Mouse (Mus musculus): ENCODE measurements around the gene Atp6v1g2.

The Atp6v1g2 gene

GRCm38 (mm10) chr17:35257824-35258491, 24.5 kb downstream of the Atp6v1g2 start:
- peak; percentile 97 for DNase-seq

GRCm38 (mm10) chr17:35258492-35259478, 25.3 kb downstream of the Atp6v1g2 start:
- DNase-seq, result peak; percentile 68

- no peak for DNase-seq
Measured at GRCm38 (mm10) chr17:35259621-35260020, 26.2 kb downstream of the Atp6v1g2 start.

GRCm38 (mm10) chr17:35261651-35262050, 28.2 kb downstream of the Atp6v1g2 start:
- DNase-seq, result no peak

- peak; percentile 100 for DNase-seq
Measured at GRCm38 (mm10) chr17:35262664-35263522, 29.4 kb downstream of the Atp6v1g2 start, which contains the start of gene H2-D1. TSS of gene H2-D1 (plus strand) at chr17:35262730.

- no peak for DNase-seq
Measured at GRCm38 (mm10) chr17:35263523-35263883, 30.0 kb downstream of the Atp6v1g2 start.

- DNase-seq, result no peak
Measured at GRCm38 (mm10) chr17:35267399-35268086, 34.1 kb downstream of the Atp6v1g2 start.

GRCm38 (mm10) chr17:35269653-35270347, 36.3 kb downstream of the Atp6v1g2 start:
- DNase-seq, result peak; percentile 58

- DNase-seq, result no peak
Measured at GRCm38 (mm10) chr17:35272249-35272648, 38.8 kb downstream of the Atp6v1g2 start.

- peak; percentile 95 for DNase-seq
Measured at GRCm38 (mm10) chr17:35274770-35275169, 41.3 kb downstream of the Atp6v1g2 start.

- DNase-seq, result no peak
Measured at GRCm38 (mm10) chr17:35276304-35276864, 42.9 kb downstream of the Atp6v1g2 start.

GRCm38 (mm10) chr17:35278049-35278448, 44.6 kb downstream of the Atp6v1g2 start:
- no peak for DNase-seq

GRCm38 (mm10) chr17:35278957-35279688, 45.7 kb downstream of the Atp6v1g2 start:
- DNase-seq, result no peak

GRCm38 (mm10) chr17:35280276-35280675, 46.8 kb downstream of the Atp6v1g2 start:
- DNase-seq, result no peak

GRCm38 (mm10) chr17:35285431-35285830, 52.0 kb downstream of the Atp6v1g2 start:
- DNase-seq, result no peak

Measured in lung, postnatal 14 days (tissue).